Mouse (Mus musculus) C2C12 (cell line): Measurements from ENCODE around the gene Khdc3. TPM values are rescaled to one million over a fixed set of nuclear protein-coding genes. Genes with fewer than 3 reads are reported as not detected.

Source experiments
- H3K27me3 ChIP-seq: one replicate; pipeline ENCODE4 v1.6.1; 2011; ENCODE audit not compliant: control insufficient read depth, insufficient read depth, insufficient read length
- H3K36me3 ChIP-seq: one replicate; pipeline ENCODE4 v1.6.1; 2011; ENCODE audit not compliant: control insufficient read depth, insufficient read depth
- H3K4me3 ChIP-seq: one replicate; pipeline ENCODE4 v1.5.1; 2011; ENCODE audit warnings: mild to moderate bottlenecking, control low read depth; ENCODE audit not compliant: poor library complexity, insufficient read depth, severe bottlenecking
- H3K79me2 ChIP-seq: one replicate; pipeline ENCODE4 v1.6.1; 2011; ENCODE audit not compliant: control insufficient read depth, insufficient read depth
- H3K79me3 ChIP-seq: one replicate; pipeline ENCODE4 v1.6.1; 2011; ENCODE audit warnings: low read depth, control low read depth
- H3ac ChIP-seq: one replicate; pipeline ENCODE3; 2011; ENCODE audit warnings: low read depth; ENCODE audit not compliant: control insufficient read depth, insufficient read length
- CEBPB ChIP-seq: IDR thresholded peaks from one replicate; pipeline ENCODE4 v1.6.1; 2011; ENCODE audit warnings: low read depth, mild to moderate bottlenecking, control low read depth, moderate library complexity
- CTCF ChIP-seq: IDR thresholded peaks from one replicate; pipeline ENCODE4 v1.5.1; 2011; ENCODE audit not compliant: control insufficient read depth, insufficient read depth, insufficient read length
- FOSL1 ChIP-seq: IDR thresholded peaks from one replicate; pipeline ENCODE4 v1.8.0; 2011; ENCODE audit warnings: mild to moderate bottlenecking, low read length; ENCODE audit not compliant: poor library complexity, insufficient read depth, severe bottlenecking
- MAX ChIP-seq: IDR thresholded peaks from one replicate; pipeline ENCODE4 v1.6.1; 2011; ENCODE audit warnings: mild to moderate bottlenecking, control low read depth
- MYOD1 ChIP-seq: IDR thresholded peaks from one replicate; pipeline ENCODE4 v1.6.1; 2011; ENCODE audit warnings: low read depth; ENCODE audit not compliant: control insufficient read depth, insufficient read length
- MYOG ChIP-seq: IDR thresholded peaks from one replicate; pipeline ENCODE4 v1.6.1; 2011; ENCODE audit not compliant: control insufficient read depth, insufficient read length; ENCODE audit errors: extremely low read depth
- USF1 ChIP-seq: IDR thresholded peaks from one replicate; pipeline ENCODE4 v1.6.1; 2011; ENCODE audit warnings: low read depth, mild to moderate bottlenecking, control low read depth, moderate library complexity
- polyA plus RNA-seq: library from polyadenylated mRNA; unstranded; fragments of >200 nt; fragmentation: generic; extraction: Trizol; gene quantifications from one replicate; pipeline ENCODE4 v1.2.1, GENCODE M21; 2012; ENCODE audit warnings: missing spikeins

The Khdc3 gene
- polyA plus RNA-seq, 1 experiment: not detected

- H3K79me2 ChIP-seq: no peaks in the 10 kb centered on the region
- H3K27me3 ChIP-seq: no peaks in the 10 kb centered on the region
- no peak overlapping the region for H3ac ChIP-seq
- H3K4me3 ChIP-seq: no peak overlapping the region
- no peaks in the 10 kb centered on the region for H3K36me3 ChIP-seq
- no peaks in the 10 kb centered on the region for H3K79me3 ChIP-seq
- no peak for TF ChIP-seq USF1
- TF ChIP-seq FOSL1: no peak
- no peak for TF ChIP-seq MYOD1
- no peak for TF ChIP-seq CTCF
- no peak for TF ChIP-seq CEBPB
- TF ChIP-seq MYOG: no peak
- no peak for TF ChIP-seq MAX
These were observed 35.8 kb downstream of the Khdc3 start for GRCm38 (mm10) chr9:73137341-73137886.

Other genes starting within 250 kb of the Khdc3 start
- gene Pygo1, start 176.2 kb upstream of the Khdc3 start, polyA plus RNA-seq: 0.04 TPM
- gene Dyx1c1, start 143.1 kb upstream of the Khdc3 start, polyA plus RNA-seq: 0.02 TPM
- not detected for gene Gm44503, start 143.0 kb upstream of the Khdc3 start, polyA plus RNA-seq
- gene Ccpg1os, start 116.5 kb upstream of the Khdc3 start, polyA plus RNA-seq: 1.8 TPM
- gene Ccpg1, start 116.4 kb upstream of the Khdc3 start, polyA plus RNA-seq: 3.5 TPM
- 5.9 TPM for gene Pigb, start 61.5 kb upstream of the Khdc3 start, polyA plus RNA-seq
- 0.06 TPM for gene Rab27a, start 57.0 kb upstream of the Khdc3 start, polyA plus RNA-seq
- not detected for gene Gm20509, start 634 bp downstream of the Khdc3 start, polyA plus RNA-seq
- gene Rsl24d1, start 11.6 kb downstream of the Khdc3 start, polyA plus RNA-seq: 62.5 TPM